Mouse (Mus musculus): ENCODE measurements at regions not wholly inside any gene's neighbourhood (a gene's known extent, or its start where the extent isn't known, plus 50 kb on each side); places are given as distances from the start of the nearest gene placed in this dataset.

DNA sequence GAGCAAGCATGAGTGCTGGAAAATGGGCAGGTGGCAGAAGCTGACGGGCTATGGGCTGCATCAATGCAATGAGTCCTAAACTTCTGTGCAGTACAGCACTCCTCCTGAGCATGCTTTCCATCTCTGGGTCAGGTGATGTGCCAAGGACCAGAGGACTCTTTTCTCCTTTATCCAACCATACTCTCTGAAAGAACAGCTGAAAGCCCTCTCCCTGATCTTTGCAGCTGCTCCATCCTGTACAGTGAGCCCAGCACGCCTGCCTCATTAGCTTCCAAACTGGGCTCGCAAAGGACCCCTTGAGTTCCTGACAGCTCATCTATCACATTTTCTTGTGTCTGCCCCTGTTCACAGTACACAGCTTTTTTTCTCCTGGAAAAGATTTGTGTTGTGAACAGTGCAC is 52.3 kb upstream of the Irs2 start:
- Histone ChIP-seq H3K27me3 (ENCODE audit: control insufficient read depth, insufficient read depth, low read length) (no peaks in the 10 kb centered on the region), H3K9me3 (ENCODE audit: control insufficient read depth, low read length) (no peaks in the 10 kb centered on the region), H3K4me1 (ENCODE audit: control insufficient read depth in 2 of 2, insufficient read depth in 2 of 2, low read length in 2 of 2) (peaks cover 0 to 2% of the 10 kb centered on the region in 2 experiments; a peak in 1 of 4 replicates), H3K27ac (replicated peaks in 1 of 2; ENCODE audit: control insufficient read depth in 1 of 2, insufficient read depth in 1 of 2, low read depth in 2 of 2, low read length in 2 of 2) (no peak overlapping the region), H3K4me2 (ENCODE audit: low read length) (no peak overlapping the region), H3K4me3 (ENCODE audit: control insufficient read depth in 1 of 2, insufficient read depth in 1 of 2, low read depth in 1 of 2, low read length in 2 of 2) (no peak overlapping the region), H3K36me3 (ENCODE audit: control insufficient read depth, insufficient read depth, low read length) (no peaks in the 10 kb centered on the region), H3K9ac (ENCODE audit: low read length) (no peak overlapping the region)
- 65% methylated on average over 3 of the region's 3 CpGs for WGBS
- ATAC-seq (ENCODE audit: insufficient number of reproducible peaks, insufficient read depth, low FRiP score, low read depth): no peak

GRCm38 (mm10) chr8:11058392-11058791 is 50.1 kb upstream of the Irs2 start:
- 93% methylated on average over 3 of the region's 3 CpGs for WGBS
- H3K27ac ChIP-seq (replicated peaks in 1 of 2; ENCODE audit: control insufficient read depth in 1 of 2, insufficient read depth in 1 of 2, low read depth in 2 of 2, low read length in 2 of 2): no peak overlapping the region
- H3K4me1 ChIP-seq (ENCODE audit: control insufficient read depth in 2 of 2, insufficient read depth in 2 of 2, low read length in 2 of 2): peaks cover 0 to 2% of the 10 kb centered on the region in 2 experiments; a peak in 1 of 4 replicates
- no peaks in the 10 kb centered on the region for H3K36me3 ChIP-seq (ENCODE audit: control insufficient read depth, insufficient read depth, low read length)
- H3K9ac ChIP-seq (ENCODE audit: low read length): no peak overlapping the region
- no peaks in the 10 kb centered on the region for H3K9me3 ChIP-seq (ENCODE audit: control insufficient read depth, low read length)
- no peaks in the 10 kb centered on the region for H3K27me3 ChIP-seq (ENCODE audit: control insufficient read depth, insufficient read depth, low read length)
- no peak for ATAC-seq (ENCODE audit: insufficient number of reproducible peaks, insufficient read depth, low FRiP score, low read depth)
- H3K4me3 ChIP-seq (ENCODE audit: control insufficient read depth in 1 of 2, insufficient read depth in 1 of 2, low read depth in 1 of 2, low read length in 2 of 2): no peak overlapping the region
- H3K4me2 ChIP-seq (ENCODE audit: low read length): no peak overlapping the region
